Mouse (Mus musculus): ENCODE results near the gene Tmem266. TPM values are rescaled to one million over a fixed set of nuclear protein-coding genes. Genes with fewer than 3 reads are reported as not detected.
A peak's percentile ranks its signal among the peaks of the same experiment; 100 is the strongest.

Gene Tmem266
- polyA plus RNA-seq, 1 experiment from 2014 or later, result 0.29 TPM

DNA sequence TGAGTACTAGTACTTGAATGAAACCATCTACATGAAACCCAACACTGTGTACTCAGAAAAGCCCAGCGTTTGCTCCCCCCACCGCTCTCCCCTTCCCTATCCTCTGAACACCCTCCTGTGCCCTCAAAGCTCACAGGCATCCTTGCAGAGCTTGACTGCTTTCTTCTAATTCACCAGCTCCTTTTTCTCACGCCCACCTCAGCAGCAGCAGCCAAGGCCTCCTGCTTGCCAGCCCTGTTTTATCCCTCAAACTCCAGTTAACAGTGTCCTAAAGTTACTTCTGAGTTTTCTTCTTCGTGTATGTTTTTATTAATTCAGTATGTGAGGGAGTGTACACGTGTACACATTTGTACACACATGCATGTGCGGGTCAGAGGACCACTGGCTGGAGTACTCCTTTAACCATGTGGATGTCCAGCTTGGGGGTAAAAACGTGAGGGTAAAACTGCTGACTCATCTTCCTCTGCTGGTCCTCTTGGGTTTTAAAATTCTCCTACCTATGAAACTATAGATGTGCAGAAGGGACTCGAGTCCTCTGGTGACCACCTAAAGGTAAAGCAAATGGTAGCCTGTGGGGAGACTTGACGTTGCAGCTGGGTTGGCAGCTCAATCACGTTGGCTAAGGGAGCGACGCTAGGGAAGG lies 13.0 kb upstream of the Tmem266 start:
- no peaks in the 10 kb centered on the region for H3K9me3 ChIP-seq (replicated peaks)
- H3K27ac ChIP-seq, result no peak overlapping the region
- no peaks in the 10 kb centered on the region for H3K4me1 ChIP-seq
- H3K4me2 ChIP-seq, result no peak overlapping the region
- H3K9ac ChIP-seq, result no peak overlapping the region
- no peaks in the 10 kb centered on the region for H3K36me3 ChIP-seq
- peaks cover 27% of the 10 kb centered on the region for H3K27me3 ChIP-seq
- H3K4me3 ChIP-seq (replicated peaks), result no peak overlapping the region
- no peak for ATAC-seq (replicated peaks; ENCODE audit: low FRiP score)
- WGBS, result 62% methylated on average over 12 of the region's 12 CpGs

GRCm38 (mm10) chr9:55322641-55323040 lies 4.1 kb upstream of the Tmem266 start:
- H3K4me2 ChIP-seq, result no peak overlapping the region

DNA sequence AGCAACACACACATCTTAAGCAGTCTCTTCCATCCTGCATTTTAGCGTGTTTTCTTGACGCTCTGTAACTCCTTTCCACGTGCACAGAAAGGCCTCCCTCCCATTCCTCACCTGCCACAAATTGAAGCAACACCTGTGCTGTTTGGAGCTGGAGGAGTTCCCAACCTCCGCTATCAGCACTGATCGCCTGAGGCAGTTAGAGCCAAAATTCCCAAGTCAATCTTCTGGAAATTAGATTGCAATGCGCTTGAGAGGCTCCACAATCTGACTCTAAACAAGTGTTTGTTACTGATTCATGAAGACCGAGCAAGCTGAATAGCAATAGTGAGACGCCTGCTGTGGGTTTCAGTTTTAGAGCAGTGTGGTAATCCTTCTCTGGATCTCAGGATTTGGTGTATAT lies 2.6 kb upstream of the Tmem266 start:
- ATAC-seq (replicated peaks; ENCODE audit: low FRiP score), result no peak

More at GRCm38 (mm10) chr9:55322641-55323040, 4.1 kb upstream of the Tmem266 start:
- Histone ChIP-seq H3K27me3 (peaks cover 76% of the 10 kb centered on the region), H3K9ac (no peak overlapping the region), H3K27ac (no peak overlapping the region), H3K36me3 (no peaks in the 10 kb centered on the region), H3K4me3 (replicated peaks) (no peak overlapping the region), H3K4me1 (peaks cover 10% of the 10 kb centered on the region), H3K9me3 (replicated peaks) (no peaks in the 10 kb centered on the region)
- ATAC-seq (replicated peaks; ENCODE audit: low FRiP score), result no peak
- 69% methylated on average over 1 of the region's 1 CpGs for WGBS

GRCm38 (mm10) chr9:55324516-55324915 lies 2.2 kb upstream of the Tmem266 start:
- 51% methylated on average over 10 of the region's 10 CpGs for WGBS
- H3K27me3 ChIP-seq, result peaks cover 84% of the 10 kb centered on the region
- no peak overlapping the region for H3K27ac ChIP-seq
- no peak overlapping the region for H3K4me2 ChIP-seq
- H3K4me3 ChIP-seq (replicated peaks), result no peak overlapping the region
- ATAC-seq (replicated peaks; ENCODE audit: low FRiP score), result no peak
- H3K4me1 ChIP-seq, result peaks cover 10% of the 10 kb centered on the region
- no peaks in the 10 kb centered on the region for H3K9me3 ChIP-seq (replicated peaks)
- no peaks in the 10 kb centered on the region for H3K36me3 ChIP-seq
- H3K9ac ChIP-seq, result no peak overlapping the region

More for the DNA sequence above, 2.6 kb upstream of the Tmem266 start:
- Histone ChIP-seq H3K27me3 (peaks cover 82% of the 10 kb centered on the region), H3K36me3 (no peaks in the 10 kb centered on the region), H3K9ac (no peak overlapping the region), H3K27ac (no peak overlapping the region), H3K4me3 (replicated peaks) (no peak overlapping the region), H3K4me1 (peaks cover 10% of the 10 kb centered on the region), H3K9me3 (replicated peaks) (no peaks in the 10 kb centered on the region), H3K4me2 (no peak overlapping the region)
- WGBS, result 47% methylated on average over 8 of the region's 8 CpGs

DNA sequence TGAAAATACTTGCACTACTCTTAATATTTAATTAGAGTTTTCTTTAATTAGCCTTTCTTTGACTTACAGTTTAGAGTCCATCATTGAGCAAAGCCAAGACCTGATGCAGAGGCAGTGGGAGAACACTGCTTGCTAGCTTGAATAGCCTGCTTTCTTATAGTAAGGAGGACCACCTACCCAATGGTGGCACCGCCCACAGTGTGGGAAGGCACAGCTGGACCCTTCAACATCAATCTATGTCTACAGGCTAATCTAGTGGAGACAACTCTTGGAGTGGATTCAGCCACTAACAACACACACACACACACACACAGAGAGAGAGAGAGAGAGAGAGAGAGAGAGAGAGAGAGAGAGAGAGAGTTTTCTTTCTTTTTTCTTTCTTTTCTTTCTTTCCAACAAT lies 1.7 kb upstream of the Tmem266 start:
- no peak overlapping the region for H3K9ac ChIP-seq
- H3K36me3 ChIP-seq, result no peaks in the 10 kb centered on the region
- no peaks in the 10 kb centered on the region for H3K9me3 ChIP-seq (replicated peaks)
- peaks cover 10% of the 10 kb centered on the region for H3K4me1 ChIP-seq
- H3K4me2 ChIP-seq, result no peak overlapping the region
- no peak overlapping the region for H3K4me3 ChIP-seq (replicated peaks)
- H3K27ac ChIP-seq, result no peak overlapping the region
- no peak for ATAC-seq (replicated peaks; ENCODE audit: low FRiP score)
- WGBS, result 22% methylated on average over 1 of the region's 1 CpGs
- peaks cover 85% of the 10 kb centered on the region for H3K27me3 ChIP-seq

DNA sequence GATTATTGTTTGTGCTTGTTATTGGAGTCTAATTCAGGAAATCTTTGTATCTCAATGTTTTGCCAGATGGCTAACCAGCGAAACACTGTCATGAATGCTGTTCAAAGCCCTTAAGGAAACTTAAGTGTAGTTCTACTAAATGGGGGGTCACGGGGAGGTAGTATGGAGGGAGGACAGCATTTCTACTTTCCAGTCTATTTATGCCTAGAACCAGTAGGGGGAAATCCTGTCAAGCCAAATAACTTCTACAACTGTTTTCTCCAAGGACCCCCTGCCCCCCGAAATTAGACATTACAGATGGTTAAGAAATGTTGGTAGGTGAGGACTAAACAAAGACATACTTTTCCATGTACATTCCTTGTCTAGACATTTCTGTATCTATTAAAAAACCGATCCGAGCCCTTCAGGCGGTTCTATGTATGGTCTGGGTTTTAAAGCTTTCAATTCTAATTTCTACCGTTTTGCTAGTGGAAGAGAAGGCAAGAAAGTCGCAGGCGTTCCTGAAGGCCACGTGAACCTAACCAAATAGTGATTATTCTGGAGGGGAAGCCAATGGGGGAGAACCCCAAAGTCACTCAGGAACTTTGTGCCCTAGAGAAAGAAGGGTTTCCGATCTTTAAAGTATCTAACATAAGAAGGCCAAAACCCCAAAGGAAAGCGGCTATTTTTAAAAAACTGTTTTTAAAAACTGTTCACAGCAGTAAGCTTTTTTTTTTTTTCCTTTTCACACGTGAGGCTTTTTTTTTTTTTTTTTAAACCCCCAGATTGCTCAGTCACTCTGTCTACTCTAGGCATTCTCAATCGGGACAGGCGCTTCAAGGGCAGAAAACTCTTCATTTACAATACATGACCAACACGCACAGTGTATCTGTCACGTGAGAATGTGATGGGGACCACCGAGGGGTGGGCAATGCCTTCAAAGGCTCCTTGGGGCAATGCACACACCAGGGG lies 874 bp upstream of the Tmem266 start:
- Histone ChIP-seq H3K27ac (no peak overlapping the region), H3K4me3 (replicated peaks) (peak overlapping the region; percentile 75), H3K4me2 (peak overlapping the region; percentile 96), H3K9me3 (replicated peaks) (no peaks in the 10 kb centered on the region), H3K27me3 (peaks cover 92% of the 10 kb centered on the region), H3K4me1 (peaks cover 10% of the 10 kb centered on the region), H3K36me3 (no peaks in the 10 kb centered on the region), H3K9ac (peak overlapping the region; percentile 62)
- ATAC-seq (replicated peaks; ENCODE audit: low FRiP score), result no peak
- WGBS, result 18% methylated on average over 18 of the region's 18 CpGs

GRCm38 (mm10) chr9:55327234-55327615 lies 512 bp downstream of the Tmem266 start:
- Histone ChIP-seq H3K4me2 (peak overlapping the region; percentile 96), H3K9ac (peak overlapping the region; percentile 62), H3K27me3 (peaks cover 96% of the 10 kb centered on the region), H3K4me3 (replicated peaks) (peak overlapping the region; percentile 75), H3K27ac (no peak overlapping the region), H3K4me1 (peaks cover 10% of the 10 kb centered on the region), H3K36me3 (no peaks in the 10 kb centered on the region), H3K9me3 (replicated peaks) (no peaks in the 10 kb centered on the region)
- ATAC-seq (replicated peaks; ENCODE audit: low FRiP score), result no peak; the same call in 1 of the 2 replicates
- WGBS, result under 1% methylated on average over 13 of the region's 13 CpGs

DNA sequence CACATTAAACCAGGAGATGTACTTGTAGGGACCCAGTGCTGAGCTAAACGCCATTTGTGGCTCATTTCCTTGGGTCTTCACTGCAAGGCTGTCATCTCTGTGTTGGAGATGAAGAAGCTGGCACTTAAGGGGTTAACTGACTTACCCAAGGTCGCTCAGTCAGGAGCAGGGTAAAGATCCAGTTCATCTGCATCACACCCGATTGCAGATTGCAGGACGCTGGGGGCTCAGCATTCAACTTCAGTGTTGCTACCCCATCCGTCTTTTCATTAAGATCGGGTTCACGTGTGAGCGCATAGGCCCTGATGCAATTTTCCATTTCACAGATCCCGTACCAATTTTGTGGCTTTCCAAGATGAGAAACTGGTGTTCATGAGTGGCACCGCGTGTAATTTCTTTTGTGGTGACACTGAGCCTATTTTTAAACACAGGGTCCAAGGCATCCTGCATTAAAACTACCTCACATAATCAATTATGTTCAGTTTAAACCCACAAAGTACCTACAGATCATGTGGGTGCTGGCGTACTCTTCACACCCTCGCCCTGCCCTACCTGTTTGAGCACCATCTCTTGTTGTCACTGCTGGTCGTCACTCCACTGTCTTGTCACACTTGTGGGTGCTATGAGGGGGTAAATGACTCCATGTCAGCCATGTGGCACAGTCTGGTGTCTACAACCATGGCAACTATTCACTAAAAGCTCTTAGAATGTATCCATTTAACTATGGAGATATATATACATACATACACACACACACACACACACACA lies 1.6 kb downstream of the Tmem266 start:
- H3K9me3 ChIP-seq (replicated peaks), result no peaks in the 10 kb centered on the region
- H3K4me2 ChIP-seq, result no peak overlapping the region
- H3K4me3 ChIP-seq (replicated peaks), result no peak overlapping the region
- H3K36me3 ChIP-seq, result no peaks in the 10 kb centered on the region
- H3K27me3 ChIP-seq, result peaks cover 96% of the 10 kb centered on the region
- no peak overlapping the region for H3K27ac ChIP-seq
- no peak overlapping the region for H3K9ac ChIP-seq
- WGBS, result 18% methylated on average over 14 of the region's 14 CpGs
- ATAC-seq (replicated peaks; ENCODE audit: low FRiP score), result no peak
- H3K4me1 ChIP-seq, result peaks cover 10% of the 10 kb centered on the region

- Histone ChIP-seq H3K9me3 (replicated peaks) (no peaks in the 10 kb centered on the region), H3K27ac (no peak overlapping the region), H3K4me1 (peaks cover 10% of the 10 kb centered on the region), H3K36me3 (no peaks in the 10 kb centered on the region), H3K4me2 (no peak overlapping the region), H3K9ac (no peak overlapping the region), H3K27me3 (peaks cover 88% of the 10 kb centered on the region), H3K4me3 (replicated peaks) (no peak overlapping the region)
- WGBS, result 78% methylated on average over 6 of the region's 6 CpGs
- no peak for ATAC-seq (replicated peaks; ENCODE audit: low FRiP score)
Measured at GRCm38 (mm10) chr9:55329401-55329800, 2.7 kb downstream of the Tmem266 start.

DNA sequence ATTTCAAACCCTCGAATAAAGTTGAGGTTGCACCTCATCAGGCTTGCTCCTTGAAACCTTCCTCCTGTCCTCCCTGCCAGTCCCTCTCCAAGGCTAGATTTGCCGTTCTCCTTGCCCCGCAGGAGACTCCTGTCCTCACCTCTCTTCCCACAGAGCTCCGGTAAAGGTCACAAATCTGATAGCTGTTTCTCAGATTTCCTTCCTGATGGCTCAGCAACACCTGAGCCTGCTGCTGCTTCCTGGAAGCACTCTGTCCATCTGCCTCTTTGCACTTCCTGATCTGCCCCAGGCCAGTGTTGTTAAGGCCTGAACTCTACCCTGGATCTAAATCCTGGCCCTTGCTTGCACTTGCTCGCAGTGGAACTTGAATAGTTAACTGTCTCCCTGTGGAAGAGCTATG lies 5.8 kb downstream of the Tmem266 start:
- no peak for ATAC-seq (replicated peaks; ENCODE audit: low FRiP score)
- no peak overlapping the region for H3K9ac ChIP-seq
- no peaks in the 10 kb centered on the region for H3K9me3 ChIP-seq (replicated peaks)
- H3K27ac ChIP-seq, result no peak overlapping the region
- no peak overlapping the region for H3K4me3 ChIP-seq (replicated peaks)
- peaks cover 70% of the 10 kb centered on the region for H3K27me3 ChIP-seq
- WGBS, result 20% methylated on average over 5 of the region's 5 CpGs
- no peaks in the 10 kb centered on the region for H3K36me3 ChIP-seq
- H3K4me1 ChIP-seq, result peaks cover under 1% of the 10 kb centered on the region
- H3K4me2 ChIP-seq, result no peak overlapping the region

- H3K4me1 ChIP-seq, result no peaks in the 10 kb centered on the region; the same call in 1 of the 2 replicates
- no peak overlapping the region for H3K27ac ChIP-seq
- H3K9me3 ChIP-seq (replicated peaks), result no peaks in the 10 kb centered on the region
- H3K4me2 ChIP-seq, result no peak overlapping the region
- WGBS, result 29% methylated on average over 7 of the region's 7 CpGs
- peaks cover 65% of the 10 kb centered on the region for H3K27me3 ChIP-seq
- 0 out of 2 replicates have a peak, but pooled peaks have one; percentile 29 for ATAC-seq (replicated peaks; ENCODE audit: low FRiP score)
- H3K4me3 ChIP-seq (replicated peaks), result no peak overlapping the region
- H3K36me3 ChIP-seq, result no peaks in the 10 kb centered on the region
- no peak overlapping the region for H3K9ac ChIP-seq
Measured at GRCm38 (mm10) chr9:55332949-55333348, 6.2 kb downstream of the Tmem266 start.

- 77% methylated on average over 7 of the region's 7 CpGs for WGBS
- Histone ChIP-seq H3K4me2 (no peak overlapping the region), H3K27ac (no peak overlapping the region), H3K9ac (no peak overlapping the region), H3K27me3 (peaks cover 21% of the 10 kb centered on the region), H3K36me3 (no peaks in the 10 kb centered on the region), H3K9me3 (replicated peaks) (no peaks in the 10 kb centered on the region), H3K4me3 (replicated peaks) (no peak overlapping the region), H3K4me1 (no peaks in the 10 kb centered on the region)
- ATAC-seq (replicated peaks; ENCODE audit: low FRiP score), result no peak
Measured at GRCm38 (mm10) chr9:55344165-55344564, 17.5 kb downstream of the Tmem266 start.
